Mouse (Mus musculus) adrenal gland, postnatal 10 days (tissue): ENCODE data around the gene Ciita. TPM values are rescaled to one million over a fixed set of nuclear protein-coding genes. Genes with fewer than 3 reads are reported as not detected.

Experiments
- DNase-seq: peaks from one replicate; pipeline ENCODE4 v3.0.0; 2021; ENCODE audit warnings: mixed read lengths
- total RNA-seq, 2 experiments: library from RNA; stranded (reverse); gene quantifications; 2 replicates each; pipeline ENCODE4 v1.2.3; 2021

Gene Ciita
- total RNA-seq, 2 experiments from 2014 or later, result 1.6 to 2.8 TPM

DNA sequence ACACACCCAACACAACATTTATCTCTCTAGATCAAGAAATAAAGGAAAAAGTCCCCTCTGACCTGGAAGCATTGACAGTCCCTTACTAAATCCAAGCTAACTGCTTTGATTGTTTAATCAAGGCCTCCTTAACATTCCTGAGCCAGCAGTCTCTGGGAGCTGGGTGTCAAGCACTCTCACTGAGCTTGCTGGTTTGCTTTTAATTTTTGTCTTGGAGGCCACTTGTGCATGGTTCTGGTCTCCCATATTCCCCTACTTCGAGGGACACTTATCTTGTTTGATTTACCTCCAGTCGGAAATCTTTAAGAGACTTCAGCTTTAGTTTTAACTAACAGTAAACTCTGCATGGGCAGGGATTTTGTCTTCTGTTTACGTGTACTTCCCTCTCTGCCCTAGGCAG lies 4.9 kb upstream of the Ciita start:
- no peak for DNase-seq

GRCm38 (mm10) chr16:10475919-10476318 lies 3.9 kb upstream of the Ciita start:
- no peak for DNase-seq

- no peak for DNase-seq
Measured at GRCm38 (mm10) chr16:10482343-10482742, 2.5 kb downstream of the Ciita start.

- no peak for DNase-seq
Measured at GRCm38 (mm10) chr16:10486993-10487392, 7.1 kb downstream of the Ciita start.

DNA sequence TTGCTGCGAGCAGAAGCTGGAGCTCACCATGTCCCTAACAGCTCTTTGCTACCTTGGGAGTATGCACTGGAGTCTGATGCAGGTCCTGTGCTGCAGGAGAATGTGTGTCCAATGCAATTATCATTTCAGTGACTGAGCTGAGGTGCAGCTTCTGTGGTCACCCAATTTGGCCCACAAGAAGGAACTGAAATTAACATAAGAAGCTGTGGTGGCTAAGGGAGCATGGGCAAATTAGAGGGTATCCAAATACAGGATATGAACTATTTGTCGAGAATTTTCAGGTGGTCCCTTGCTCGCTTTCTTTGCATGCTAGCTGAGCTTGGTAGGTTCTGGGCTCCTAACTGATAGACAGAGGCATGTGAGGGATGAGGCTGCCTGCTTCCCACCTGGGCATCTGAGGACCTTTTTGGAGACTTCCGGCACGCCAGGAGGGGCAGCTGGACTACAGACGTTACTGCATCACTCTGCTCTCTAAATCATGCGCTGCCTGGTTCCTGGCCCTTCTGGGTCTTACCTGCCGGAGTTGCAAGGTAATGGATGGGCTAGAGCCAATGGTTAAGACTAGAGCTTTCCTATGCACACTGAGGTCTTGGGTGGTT lies 8.1 kb downstream of the Ciita start:
- no peak for DNase-seq

- no peak for DNase-seq
Measured at GRCm38 (mm10) chr16:10488769-10489481, 9.1 kb downstream of the Ciita start.

DNA sequence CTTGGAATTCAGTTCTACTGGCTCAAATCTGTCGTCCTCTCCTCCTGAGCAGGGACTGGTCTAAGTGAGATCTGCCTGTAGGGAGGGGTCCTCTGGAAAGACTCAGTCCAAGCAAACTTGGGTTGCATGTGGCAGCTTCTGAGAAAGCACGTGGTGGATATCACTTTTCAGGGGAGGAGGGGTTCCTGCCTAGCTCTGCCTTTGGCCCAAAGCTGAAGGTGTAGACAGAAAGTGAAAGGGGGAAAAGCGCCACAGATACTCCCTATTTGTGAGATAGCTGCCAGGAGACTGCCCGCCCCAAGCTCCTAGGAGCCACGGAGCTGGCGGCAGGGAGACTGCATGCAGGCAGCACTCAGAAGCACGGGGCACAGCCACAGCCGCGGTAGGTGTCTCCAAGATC lies 9.6 kb downstream of the Ciita start:
- no peak for DNase-seq

DNA sequence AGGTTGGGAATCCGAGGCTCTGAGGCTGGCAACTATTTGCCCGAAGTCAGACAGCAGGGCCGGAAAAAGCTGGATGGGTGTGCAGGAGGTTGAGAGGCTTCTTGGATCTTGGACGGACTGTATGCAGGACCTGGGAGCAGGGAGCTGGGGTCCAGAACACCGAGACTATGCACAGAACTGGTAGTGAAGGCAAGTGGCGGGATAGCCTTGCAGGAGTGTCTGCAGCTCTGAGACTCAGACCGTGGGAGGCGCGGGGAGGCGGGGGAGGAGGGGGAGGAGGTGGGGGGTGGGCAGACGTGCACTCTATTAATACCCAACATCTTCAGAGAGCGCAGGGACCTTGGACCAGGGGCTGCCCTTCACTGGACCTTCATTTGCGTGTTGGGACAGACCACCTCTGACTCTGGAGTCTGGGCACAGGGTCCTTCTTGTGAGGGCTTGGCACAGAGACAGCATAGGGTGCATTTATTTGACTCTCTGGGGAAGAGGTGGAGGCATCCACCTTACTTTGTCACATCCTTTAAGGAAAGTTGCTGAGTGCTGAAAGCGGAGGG lies 10.1 kb downstream of the Ciita start:
- DNase-seq, result no peak

- no peak for DNase-seq
Measured at GRCm38 (mm10) chr16:10490503-10491150, 10.8 kb downstream of the Ciita start.

DNA sequence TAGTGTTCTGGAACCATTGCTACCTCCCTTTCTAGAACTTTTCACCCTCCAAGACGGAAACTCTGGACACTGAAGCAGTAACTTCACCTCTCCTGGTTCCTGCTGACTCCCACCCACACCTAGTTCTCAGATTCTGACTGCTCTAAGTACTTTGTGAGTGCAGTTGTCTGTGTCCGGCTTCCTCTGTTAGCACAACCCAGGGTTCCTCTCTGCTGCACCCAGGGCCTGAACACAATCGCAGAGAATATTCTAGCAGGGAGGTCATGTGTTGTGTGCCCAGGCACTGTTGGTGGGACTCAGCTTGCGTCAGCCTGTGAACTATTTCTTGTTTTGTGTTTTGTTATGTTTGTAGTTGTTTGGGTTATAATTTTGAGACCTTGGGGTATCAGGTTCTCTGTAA lies 11.9 kb downstream of the Ciita start:
- no peak for DNase-seq

DNA sequence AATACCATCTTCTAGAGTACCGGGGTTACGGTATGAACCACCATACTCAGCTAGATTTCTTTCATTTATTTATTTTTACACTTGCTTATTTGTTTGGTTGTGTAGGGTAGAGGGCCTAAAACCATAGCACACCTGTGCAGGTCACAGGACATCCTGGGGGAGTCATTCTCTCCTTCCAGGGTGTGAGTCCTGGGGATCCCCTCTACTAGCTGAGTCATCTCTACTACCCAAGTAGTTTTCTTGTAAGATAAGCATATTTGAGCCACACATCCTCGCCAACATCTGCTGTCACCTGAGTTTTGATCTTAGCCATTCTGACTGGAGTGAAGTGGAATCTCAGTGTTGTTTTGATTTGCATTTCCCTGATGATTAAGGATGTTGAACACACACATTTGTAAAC lies 12.7 kb downstream of the Ciita start:
- no peak for DNase-seq

GRCm38 (mm10) chr16:10495824-10496298 lies 16.0 kb downstream of the Ciita start:
- no peak for DNase-seq

DNA sequence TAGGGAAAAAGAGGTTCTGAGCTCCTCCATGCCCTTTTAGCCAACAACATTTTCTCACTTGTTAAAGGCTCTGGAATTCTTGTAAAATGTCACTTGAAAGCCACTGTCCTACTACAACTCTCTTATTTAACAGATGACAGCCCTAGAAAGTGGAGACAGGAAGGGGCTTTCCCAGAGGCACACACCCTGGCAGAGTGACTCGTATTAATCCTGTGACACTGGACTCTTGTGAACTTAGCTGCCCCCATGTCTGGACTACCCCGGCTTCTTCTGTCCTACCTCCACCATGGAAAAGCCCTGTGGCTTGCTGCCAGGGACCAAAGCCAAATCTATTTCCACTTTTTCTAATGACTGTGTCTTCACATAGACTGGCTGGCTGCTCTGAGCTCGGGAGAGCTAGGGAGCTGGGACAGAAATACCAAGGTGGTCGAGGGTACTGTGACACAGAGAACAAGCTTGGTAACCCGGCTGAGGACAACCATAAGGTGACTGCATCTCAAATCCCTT lies 18.3 kb downstream of the Ciita start:
- DNase-seq, result no peak

DNA sequence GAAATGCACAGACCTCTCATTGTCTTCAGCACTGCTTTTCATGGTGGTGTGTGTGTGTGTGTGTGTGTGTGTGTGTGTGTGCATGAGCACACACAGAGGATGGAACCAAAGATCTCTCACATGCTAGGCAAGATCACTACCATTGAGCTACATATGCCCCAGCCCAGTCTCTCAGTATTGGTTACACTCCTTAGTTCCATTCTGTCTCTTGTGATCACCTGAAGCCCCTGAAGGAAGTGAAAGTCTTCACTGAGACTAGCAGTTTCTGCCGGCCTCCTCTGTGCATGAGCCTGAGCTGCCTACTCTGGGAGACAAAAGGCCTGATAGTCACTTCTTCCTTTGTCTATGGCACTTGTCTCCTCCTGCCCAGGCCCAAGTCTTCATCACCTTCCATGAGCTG lies 19.3 kb downstream of the Ciita start:
- no peak for DNase-seq

GRCm38 (mm10) chr16:10501865-10502264 lies 22.0 kb downstream of the Ciita start:
- peak; percentile 77 for DNase-seq

DNA sequence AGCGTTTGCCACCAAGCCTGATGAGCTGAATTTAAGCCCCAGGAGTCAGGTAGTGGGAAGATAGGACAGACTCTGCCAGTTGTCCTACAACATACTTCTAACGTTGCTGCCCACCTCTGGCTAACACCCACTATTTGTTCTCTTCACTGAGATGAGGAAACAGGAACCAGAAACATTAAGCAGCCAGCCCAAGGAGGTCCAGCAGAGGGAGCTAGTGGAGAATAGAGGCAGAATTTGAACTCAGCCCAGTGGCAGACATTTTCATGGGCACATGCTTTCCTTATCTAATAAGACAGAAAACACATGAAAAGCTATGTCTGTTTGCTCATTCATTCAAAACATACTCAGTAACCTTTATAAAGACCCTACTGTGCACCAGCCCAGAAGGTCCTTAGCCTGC lies 23.2 kb downstream of the Ciita start:
- DNase-seq, result no peak

DNA sequence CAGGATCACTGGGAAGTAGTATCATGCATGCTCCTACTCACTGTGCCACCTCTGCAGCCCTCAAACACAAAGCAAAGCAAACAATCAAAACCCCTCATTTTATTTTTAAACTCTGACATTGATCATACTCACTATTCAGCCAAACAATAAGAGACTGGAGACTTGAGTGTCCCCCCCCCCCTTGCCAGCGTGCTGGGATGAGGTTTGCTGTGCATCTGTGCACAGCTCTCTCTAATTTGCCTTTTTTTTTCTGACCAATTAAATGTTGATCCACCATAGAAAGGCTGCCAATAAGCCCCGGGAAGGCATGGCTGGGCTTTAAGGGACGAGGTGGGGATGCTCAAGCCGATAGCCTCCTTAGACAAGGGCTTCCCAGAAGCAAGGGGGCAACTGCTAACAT lies 27.6 kb downstream of the Ciita start:
- DNase-seq, result no peak

DNA sequence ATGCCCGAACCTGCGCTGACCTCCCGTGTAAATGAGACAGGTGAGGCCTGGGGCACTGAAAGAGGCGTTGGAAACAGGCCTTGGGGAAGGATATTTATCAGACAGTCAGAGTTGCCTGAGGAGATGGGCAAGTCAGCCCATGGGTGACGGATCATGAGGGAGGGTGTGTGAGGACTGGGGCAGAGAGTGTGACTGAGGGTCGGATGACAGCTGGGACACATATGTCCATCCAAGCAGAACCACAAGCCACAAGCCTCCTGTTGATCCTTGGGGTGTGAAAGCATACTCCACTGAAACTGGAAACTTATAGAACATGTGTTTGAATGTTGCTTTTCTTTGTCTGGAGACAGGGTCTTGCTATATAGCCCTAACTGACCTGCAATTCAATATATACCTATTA lies 28.8 kb downstream of the Ciita start:
- no peak for DNase-seq

DNA sequence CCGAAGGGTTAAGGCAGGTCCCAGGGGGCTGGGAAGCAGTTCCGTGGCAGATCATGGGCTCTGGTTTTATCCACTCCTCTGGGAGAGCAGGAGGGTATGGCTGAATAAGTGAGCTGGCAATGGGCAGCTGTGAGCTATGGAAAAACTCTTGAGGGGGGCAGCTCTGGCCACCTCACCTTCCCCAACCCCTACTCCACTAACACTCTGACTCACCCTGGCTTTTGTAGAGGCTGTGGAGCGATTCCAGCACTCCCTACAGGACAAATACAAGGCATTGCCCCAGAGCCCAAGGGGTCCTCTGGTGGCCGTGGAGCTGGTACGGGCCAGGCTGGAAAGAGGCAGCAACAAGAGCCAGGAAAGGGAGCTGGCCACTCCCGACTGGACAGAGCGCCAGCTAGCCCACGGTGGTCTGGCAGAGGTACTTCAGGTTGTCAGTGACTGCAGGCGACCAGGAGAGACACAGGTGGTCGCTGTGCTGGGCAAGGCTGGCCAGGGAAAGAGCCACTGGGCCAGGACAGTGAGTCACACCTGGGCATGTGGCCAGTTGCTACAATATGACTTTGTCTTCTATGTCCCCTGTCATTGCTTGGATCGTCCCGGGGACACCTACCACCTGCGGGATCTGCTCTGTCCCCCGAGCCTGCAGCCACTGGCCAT lies 30.7 kb downstream of the Ciita start:
- peak; percentile 35 for DNase-seq

DNA sequence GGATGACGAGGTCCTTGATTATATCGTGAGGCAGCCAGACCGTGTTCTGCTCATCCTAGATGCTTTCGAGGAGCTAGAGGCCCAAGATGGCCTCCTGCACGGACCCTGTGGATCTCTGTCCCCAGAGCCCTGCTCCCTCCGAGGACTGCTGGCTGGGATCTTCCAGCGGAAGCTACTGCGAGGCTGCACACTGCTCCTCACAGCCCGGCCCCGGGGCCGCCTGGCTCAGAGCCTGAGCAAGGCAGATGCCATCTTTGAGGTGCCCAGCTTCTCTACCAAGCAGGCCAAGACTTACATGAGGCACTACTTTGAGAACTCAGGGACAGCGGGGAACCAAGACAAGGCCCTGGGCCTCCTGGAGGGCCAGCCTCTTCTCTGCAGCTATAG lies 31.3 kb downstream of the Ciita start:
- DNase-seq, result no peak

DNA sequence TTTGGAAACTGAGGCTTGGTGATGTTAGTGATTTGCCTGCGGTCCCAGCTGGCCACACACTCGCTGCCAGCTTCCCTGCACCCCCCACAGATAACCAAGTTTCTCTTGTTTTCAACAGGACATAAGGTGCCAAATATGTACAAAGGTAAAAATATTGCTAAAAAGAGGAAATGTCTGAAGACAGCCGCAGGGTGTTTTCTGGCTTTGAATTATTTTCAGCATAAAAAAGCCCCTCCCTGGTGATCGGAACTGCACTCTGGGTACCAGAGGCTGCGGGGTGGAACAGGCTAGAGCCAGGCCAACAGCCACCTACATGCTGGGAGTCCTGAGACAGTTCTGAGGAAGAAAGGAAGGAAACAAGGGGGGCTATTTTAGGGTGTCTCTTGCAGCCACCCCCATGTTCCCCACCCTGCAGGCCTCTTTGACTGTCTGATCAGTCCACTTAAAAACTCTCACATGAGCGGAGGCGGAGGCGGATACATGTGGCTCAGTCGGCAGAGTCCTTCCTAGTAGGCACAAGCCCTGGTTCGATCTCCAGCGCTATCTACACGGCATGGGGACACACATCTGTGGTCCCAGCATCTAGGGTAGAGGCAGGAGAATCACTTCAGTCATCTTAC lies 36.2 kb downstream of the Ciita start:
- no peak for DNase-seq

DNA sequence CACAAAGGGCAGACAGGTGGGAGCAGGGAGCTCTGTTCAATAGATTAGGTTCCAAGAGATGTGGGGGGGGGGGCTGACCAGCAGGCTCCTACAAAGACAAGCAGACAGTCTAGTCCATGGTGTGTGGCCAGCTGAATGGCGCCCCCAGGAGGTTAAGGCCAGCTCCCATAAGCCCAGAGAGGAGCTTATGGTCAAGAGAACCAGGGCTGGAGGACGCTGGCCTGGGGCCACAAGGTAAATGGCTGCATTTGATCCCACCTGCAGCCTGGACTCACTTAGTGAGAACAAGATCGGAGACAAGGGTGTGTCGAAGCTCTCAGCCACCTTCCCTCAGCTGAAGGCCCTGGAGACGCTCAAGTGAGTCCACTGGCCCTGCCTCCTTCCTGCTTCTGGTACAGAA lies 38.2 kb downstream of the Ciita start:
- no peak for DNase-seq
